Mouse (Mus musculus): Measurements from ENCODE around the gene F12.

The F12 gene

GRCm38 (mm10) chr13:55371740-55372139 lies 54.9 kb downstream of the F12 start:
- no peak for DNase-seq (ENCODE audit: low spot score)

GRCm38 (mm10) chr13:55371007-55371681 lies 55.4 kb downstream of the F12 start:
- no peak for DNase-seq (ENCODE audit: low spot score)

DNA sequence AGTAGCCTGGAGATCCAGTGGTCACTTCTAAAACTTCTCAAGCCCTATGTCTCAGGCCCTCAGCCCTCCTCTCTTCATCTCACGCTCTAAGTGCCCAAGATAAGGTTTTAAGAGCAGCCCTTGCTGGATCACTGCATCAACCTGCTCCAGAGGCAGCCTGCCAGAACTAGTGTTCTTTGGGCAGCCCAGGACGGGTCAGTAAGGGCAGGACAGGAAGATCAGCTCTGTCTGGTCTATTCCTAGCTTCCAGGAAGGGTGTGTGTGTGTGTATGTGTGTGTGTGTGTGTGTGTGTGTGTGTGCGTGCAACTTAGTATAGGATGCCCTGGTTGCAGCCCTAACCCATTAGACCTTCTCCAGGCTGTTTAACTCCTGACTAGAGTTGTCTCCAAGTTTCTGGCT lies 56.4 kb downstream of the F12 start:
- DNase-seq (ENCODE audit: low spot score), result no peak

DNA sequence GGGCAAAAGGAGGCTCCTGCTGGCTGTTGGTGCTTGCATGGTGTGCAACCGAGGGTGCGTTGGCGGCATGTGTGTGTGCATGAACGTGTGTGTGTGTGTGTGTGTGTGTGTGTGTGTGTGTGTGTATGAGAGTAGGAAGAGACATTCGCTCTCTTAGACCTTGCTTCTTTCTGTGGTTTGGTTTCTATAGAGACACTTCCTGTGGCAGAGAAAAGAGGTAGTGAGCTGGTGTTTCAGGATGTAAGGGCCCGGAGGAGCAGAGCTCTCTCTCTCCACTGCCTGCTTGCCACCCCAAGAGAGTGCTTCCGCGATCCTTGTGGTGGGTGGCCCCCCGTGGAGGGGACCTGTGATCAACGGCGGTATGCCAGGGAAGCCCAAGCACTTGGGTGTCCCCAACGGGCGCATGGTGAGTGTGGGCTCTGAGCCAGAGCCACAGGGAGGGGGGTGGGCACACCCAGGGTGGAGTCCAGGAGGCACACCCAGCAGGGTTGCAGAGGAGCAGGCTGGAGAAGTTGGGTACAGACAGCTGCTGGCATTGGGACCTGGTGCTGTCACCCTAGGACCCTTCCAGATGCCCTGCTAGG lies 57.0 kb downstream of the F12 start, which contains the start of gene Rgs14:
TSS of gene Rgs14 (plus strand) at position 202 of the 584 bp plus-strand sequence.
- peak; percentile 34 for DNase-seq (ENCODE audit: low spot score)

- no peak for DNase-seq (ENCODE audit: low spot score)
These were observed 58.2 kb downstream of the F12 start for GRCm38 (mm10) chr13:55368401-55368800.
